Mouse (Mus musculus): ENCODE results near the gene 1700030J22Rik.

1700030J22Rik gene

GRCm38 (mm10) chr8:116951369-116951768 lies 27.4 kb downstream of the 1700030J22Rik start:
- no peak for DNase-seq

- DNase-seq, result no peak
Observed at GRCm38 (mm10) chr8:116947589-116947988, 31.2 kb downstream of the 1700030J22Rik start.

- no peak for DNase-seq
Observed at GRCm38 (mm10) chr8:116946851-116947250, 31.9 kb downstream of the 1700030J22Rik start.

- peak; percentile 78 for DNase-seq
Observed at GRCm38 (mm10) chr8:116946268-116946838, 32.4 kb downstream of the 1700030J22Rik start.

GRCm38 (mm10) chr8:116945169-116945910 lies 33.4 kb downstream of the 1700030J22Rik start:
- no peak for DNase-seq

- DNase-seq, result no peak
Observed at GRCm38 (mm10) chr8:116944385-116944696, 34.4 kb downstream of the 1700030J22Rik start.

GRCm38 (mm10) chr8:116943555-116944384 lies 35.0 kb downstream of the 1700030J22Rik start:
- peak; percentile 61 for DNase-seq

- peak; percentile 87 for DNase-seq
Observed at GRCm38 (mm10) chr8:116943161-116943554, 35.6 kb downstream of the 1700030J22Rik start, which contains the start of gene Atmin. Atmin (plus strand) TSS chr8:116943393.

GRCm38 (mm10) chr8:116942284-116943058 lies 36.3 kb downstream of the 1700030J22Rik start:
- no peak for DNase-seq

GRCm38 (mm10) chr8:116935506-116935905 lies 43.3 kb downstream of the 1700030J22Rik start:
- no peak for DNase-seq

- DNase-seq, result no peak
Observed at GRCm38 (mm10) chr8:116934976-116935375, 43.8 kb downstream of the 1700030J22Rik start.

- DNase-seq, result no peak
Observed at GRCm38 (mm10) chr8:116928588-116928987, 50.2 kb downstream of the 1700030J22Rik start.

GRCm38 (mm10) chr8:116927880-116928279 lies 50.9 kb downstream of the 1700030J22Rik start:
- no peak for DNase-seq

- DNase-seq, result no peak
Observed at GRCm38 (mm10) chr8:116923526-116923925, 55.2 kb downstream of the 1700030J22Rik start.

- DNase-seq, result no peak
Observed at GRCm38 (mm10) chr8:116922060-116922757, 56.5 kb downstream of the 1700030J22Rik start.

- peak; percentile 90 for DNase-seq
Observed at GRCm38 (mm10) chr8:116921337-116922059, 57.3 kb downstream of the 1700030J22Rik start, which contains the start of the genes Cmc2 and Cenpn. Cmc2 (minus strand) TSS chr8:116921455. Cenpn (plus strand) TSS chr8:116921730.

- DNase-seq, result peak; percentile 18
Observed at GRCm38 (mm10) chr8:116921005-116921336, 57.8 kb downstream of the 1700030J22Rik start.

Data from right cerebral cortex, adult 18-20 months (tissue).